Mouse (Mus musculus) bone marrow, adult 2 months (tissue): ENCODE measurements around the gene Aebp1.

Source experiments
- CTCF ChIP-seq: fragments of 200-500 bp; IDR thresholded peaks from 2 replicates; pipeline ENCODE4 v1.5.1; 2011; ENCODE audit warnings: low read length, control low read depth; ENCODE audit not compliant: control insufficient read depth, insufficient read depth
- POLR2A ChIP-seq: fragments of 200-500 bp; IDR thresholded peaks from 2 replicates; pipeline ENCODE4 v1.6.1; 2011; ENCODE audit warnings: low read depth, mild to moderate bottlenecking, control low read depth, low read length, borderline replicate concordance; ENCODE audit not compliant: control insufficient read depth

GRCm38 (mm10) chr11:5897230-5897629 lies 35.5 kb downstream of the Aebp1 start:
- TF ChIP-seq CTCF (no peak), POLR2A (no peak)
